Mouse (Mus musculus): ENCODE results near the gene Tmem198.
A peak's percentile ranks its signal among the peaks of the same experiment; 100 is the strongest.

Gene Tmem198

DNA sequence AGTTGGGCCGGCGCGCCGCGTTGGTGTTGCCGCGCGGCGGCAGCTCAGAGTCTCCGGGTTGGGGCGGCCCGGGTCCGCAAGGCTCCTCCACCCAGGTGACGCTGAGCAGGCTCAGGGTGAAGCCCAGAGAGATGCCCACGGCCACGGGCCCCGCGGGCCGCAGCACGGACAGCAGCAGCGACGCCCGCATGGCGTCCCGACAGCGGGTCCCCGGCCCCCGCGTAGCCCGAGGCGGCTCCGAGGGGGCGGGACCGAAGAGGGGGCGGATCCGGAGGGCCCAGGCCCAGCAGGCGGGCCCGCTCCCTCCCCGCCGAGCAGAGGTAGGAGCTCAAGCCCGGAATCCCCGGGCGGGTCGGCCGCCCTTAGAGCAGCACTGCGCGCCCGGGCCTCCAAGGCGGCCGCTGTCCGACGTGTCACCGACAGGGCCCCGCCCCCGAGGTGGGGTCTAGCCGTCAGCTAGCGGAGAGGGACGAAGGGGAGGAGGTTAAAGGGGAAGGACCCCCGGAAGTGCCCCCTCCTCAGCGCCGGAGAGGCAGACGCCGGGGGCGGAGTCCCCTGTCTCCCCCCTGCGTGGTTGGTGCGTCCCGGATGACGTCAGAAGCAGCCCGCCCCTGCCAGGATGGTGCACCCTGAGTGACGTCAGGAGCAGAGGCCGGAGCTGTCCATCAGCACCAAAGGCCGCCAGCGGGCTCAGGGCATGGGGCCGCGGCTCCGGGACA lies at the start of gene Tmem198, which contains the start of gene Chpf:
Gene Tmem198 (plus strand): TSS at position 617 of the 719 bp plus-strand sequence.
Gene Chpf (minus strand): TSS at position 392 of the 719 bp plus-strand sequence.
- peak; percentile 98 for DNase-seq (ENCODE audit: low spot score)

GRCm38 (mm10) chr1:75435475-75436328 lies 43.6 kb upstream of the Tmem198 start, which contains the start of gene Gmppa:
Gene Gmppa (plus strand): TSS chr1:75435930.
- DNase-seq (ENCODE audit: low spot score): peak; percentile 80

GRCm38 (mm10) chr1:75438782-75439181 lies 40.5 kb upstream of the Tmem198 start:
- DNase-seq (ENCODE audit: low spot score): no peak

DNA sequence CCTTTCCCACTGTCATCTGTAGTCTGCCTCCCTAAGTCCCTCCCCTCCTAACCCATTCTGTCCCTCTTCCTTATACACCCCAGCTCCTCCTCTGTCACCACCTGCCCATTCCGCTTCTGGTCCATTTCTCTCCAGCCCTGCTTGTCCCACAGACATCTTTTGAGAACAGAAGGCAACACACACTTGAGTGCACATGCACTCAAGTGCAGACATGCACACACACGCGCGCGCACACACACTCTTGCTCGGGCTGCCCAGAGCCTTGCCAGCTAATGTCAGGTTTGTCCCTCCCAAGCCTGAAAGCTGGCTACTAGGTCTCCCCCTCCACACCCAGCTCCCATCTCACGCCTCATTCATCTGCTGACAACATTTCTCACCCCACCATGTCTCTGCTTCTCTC lies 38.7 kb upstream of the Tmem198 start:
- no peak for DNase-seq (ENCODE audit: low spot score)

- no peak for DNase-seq (ENCODE audit: low spot score)
Observed at GRCm38 (mm10) chr1:75441471-75441996, 37.8 kb upstream of the Tmem198 start.

- no peak for DNase-seq (ENCODE audit: low spot score)
Observed at GRCm38 (mm10) chr1:75442171-75442570, 37.2 kb upstream of the Tmem198 start.

- DNase-seq (ENCODE audit: low spot score): no peak
Observed at GRCm38 (mm10) chr1:75442811-75443210, 36.5 kb upstream of the Tmem198 start.

- DNase-seq (ENCODE audit: low spot score): no peak
Observed at GRCm38 (mm10) chr1:75443247-75444024, 35.9 kb upstream of the Tmem198 start.

DNA sequence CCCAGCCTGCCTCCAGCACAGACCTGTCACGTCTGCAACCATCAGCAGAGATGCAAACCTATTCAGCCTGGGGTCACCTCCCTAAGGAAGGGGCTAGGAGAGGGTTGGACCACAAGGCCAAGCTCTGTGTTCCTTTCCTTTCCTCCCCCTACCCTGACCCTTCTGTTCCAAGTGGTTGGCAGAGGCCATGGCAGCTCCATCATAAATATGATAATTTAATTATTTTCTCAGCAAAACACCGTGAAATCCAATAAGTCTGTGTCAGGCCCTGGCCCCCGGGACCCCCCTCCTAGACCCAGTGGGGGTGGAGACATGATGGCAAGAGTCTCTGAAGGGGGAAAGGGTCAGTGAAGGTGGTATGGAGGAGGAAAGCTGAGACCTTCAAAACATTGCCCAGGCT lies 35.1 kb upstream of the Tmem198 start:
- no peak for DNase-seq (ENCODE audit: low spot score)

GRCm38 (mm10) chr1:75445141-75445701 lies 34.1 kb upstream of the Tmem198 start:
- no peak for DNase-seq (ENCODE audit: low spot score)

DNA sequence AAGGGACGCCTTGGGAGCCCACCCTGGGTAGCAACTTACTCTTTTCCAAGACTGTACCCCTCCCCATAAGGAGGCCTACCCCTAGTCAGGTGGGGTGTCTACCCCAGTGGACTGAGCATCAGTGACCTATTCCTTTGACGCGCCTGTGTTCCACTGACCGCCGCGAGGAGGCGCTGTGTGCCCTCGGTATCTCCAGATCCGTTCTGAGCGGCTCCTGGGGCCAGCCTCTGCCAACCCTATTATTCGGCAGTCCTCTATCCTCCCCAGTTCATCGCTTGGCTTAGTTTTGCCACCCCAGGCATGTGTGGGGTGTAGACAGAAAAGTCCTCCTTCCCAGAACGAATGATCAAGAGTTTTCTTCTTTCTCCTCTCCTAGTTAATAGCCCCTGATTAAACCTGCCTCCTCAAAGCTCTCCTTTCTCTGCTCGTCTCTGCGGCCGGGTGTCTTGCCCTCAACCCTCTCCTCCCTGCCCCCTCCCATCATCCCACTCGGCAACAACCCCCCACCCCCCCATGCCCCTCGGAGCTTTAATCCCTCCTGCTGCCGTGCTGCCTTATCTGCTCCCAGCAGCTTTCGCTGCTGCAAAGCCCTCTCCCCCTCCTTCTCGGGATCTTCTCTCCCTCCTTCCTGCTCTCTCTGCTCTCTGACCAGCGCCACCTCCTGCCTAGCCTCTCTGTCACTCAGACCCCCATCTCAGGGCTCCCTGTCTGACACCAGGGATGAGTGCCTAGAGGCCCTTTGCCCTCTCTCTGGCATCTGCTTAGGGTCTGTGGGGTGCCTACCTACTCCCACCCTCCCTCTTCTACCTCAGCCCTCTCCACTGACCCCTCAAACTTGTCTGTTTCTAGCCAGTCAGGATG lies 33.4 kb upstream of the Tmem198 start:
- peak; percentile 57 for DNase-seq (ENCODE audit: low spot score)

- no peak for DNase-seq (ENCODE audit: low spot score)
Observed at GRCm38 (mm10) chr1:75446656-75447055, 32.7 kb upstream of the Tmem198 start.

DNA sequence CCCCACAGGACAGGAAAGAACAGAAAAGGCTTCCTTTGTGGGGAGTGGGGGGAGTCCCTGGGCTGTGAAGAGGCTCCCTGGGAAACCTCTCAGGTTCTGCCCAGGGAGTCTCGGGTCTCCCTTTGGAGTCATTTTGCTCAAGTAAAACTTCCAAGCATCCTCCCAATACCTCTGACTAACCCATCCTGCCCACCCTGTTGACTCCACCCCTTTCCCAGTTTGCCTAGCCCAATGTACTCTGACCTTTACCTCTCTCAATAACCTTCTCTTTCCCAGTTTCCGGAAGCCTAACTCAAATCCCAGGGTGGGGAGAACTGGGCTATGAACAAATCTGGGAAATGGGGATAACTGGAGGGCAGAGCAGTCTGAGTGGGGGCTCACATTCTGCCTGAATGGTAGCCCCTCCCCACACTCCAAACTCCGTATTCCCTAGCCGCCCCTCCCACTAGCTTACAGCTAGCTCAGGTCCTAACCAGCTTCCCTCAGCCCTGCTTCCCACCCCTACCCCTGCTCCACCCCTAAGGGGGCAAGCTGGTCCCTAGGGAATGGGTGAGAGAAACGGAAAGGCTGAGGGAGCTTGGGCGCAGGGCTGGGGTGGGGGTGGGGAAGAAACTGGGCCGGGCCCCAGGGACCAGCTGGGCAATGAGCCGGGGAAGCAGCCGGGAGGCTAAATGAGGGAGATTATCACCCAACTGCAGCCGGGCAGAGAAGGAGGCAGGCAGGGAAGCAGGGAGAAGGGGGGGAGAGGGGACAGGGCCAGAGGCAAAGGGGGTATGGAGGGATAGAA lies 31.9 kb upstream of the Tmem198 start:
- DNase-seq (ENCODE audit: low spot score): no peak

GRCm38 (mm10) chr1:75448052-75448431 lies 31.3 kb upstream of the Tmem198 start:
- DNase-seq (ENCODE audit: low spot score): no peak

DNA sequence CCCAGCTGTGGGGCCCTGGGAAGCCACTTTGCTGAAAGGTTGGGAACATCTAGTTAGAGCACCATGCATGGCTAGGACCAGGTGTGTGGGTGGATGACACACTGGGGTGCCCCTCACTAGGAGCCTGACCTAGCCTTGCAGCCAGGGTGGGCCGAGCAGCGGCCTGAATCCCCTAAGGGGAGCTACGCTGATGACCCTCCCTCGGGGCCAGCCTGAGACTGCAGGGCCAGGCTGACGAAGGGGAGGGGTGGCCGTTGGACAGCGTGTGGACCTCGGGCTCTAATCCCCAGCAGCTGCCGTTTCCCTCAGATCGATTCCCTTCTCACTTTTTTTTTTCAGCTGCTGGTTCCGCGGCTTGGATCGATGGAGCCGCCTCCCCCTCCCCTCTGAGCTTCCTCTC lies 30.4 kb upstream of the Tmem198 start:
- no peak for DNase-seq (ENCODE audit: low spot score)

- DNase-seq (ENCODE audit: low spot score): no peak
Observed at GRCm38 (mm10) chr1:75449377-75450135, 29.8 kb upstream of the Tmem198 start.

- DNase-seq (ENCODE audit: low spot score): no peak
Observed at GRCm38 (mm10) chr1:75450314-75451005, 28.9 kb upstream of the Tmem198 start, which contains the start of gene Asic4. Gene Asic4 (plus strand): TSS chr1:75450436.

GRCm38 (mm10) chr1:75451900-75452299 lies 27.4 kb upstream of the Tmem198 start:
- no peak for DNase-seq (ENCODE audit: low spot score)

Data from testis, postnatal 14 days (tissue).